Mouse (Mus musculus) adrenal gland, adult 18-20 months (tissue): ENCODE results near the gene Tm9sf1. TPM values are rescaled to one million over a fixed set of nuclear protein-coding genes. Genes with fewer than 3 reads are reported as not detected.
A peak's percentile ranks its signal among the peaks of the same experiment; 100 is the strongest.

Experiments
- DNase-seq, 2 experiments: peaks; one replicate each; pipeline ENCODE4 v3.0.0; 2021 to 2022; ENCODE audit warnings: low spot score in 2 of 2
- total RNA-seq, 2 experiments: library from RNA; stranded (reverse); gene quantifications; 1 replicate in 1 of 2; 2 replicates in 1 of 2; pipeline ENCODE4 v1.2.3; 2021

The Tm9sf1 gene
- total RNA-seq, 2 experiments from 2014 or later, result 70.2 to 84.9 TPM

- no peak for DNase-seq
Observed at GRCm38 (mm10) chr14:55637795-55638194, 5.8 kb downstream of the Tm9sf1 start, which contains the start of gene Gm49378. Gm49378 (minus strand) TSS chr14:55637895.

- DNase-seq, result peak; percentile 81 to 83
Observed at GRCm38 (mm10) chr14:55635523-55636007, 8.0 kb downstream of the Tm9sf1 start, which contains the start of gene Ipo4. Ipo4 (minus strand) TSS chr14:55635957.

- DNase-seq, result no peak
Observed at GRCm38 (mm10) chr14:55634874-55635522, 8.6 kb downstream of the Tm9sf1 start.

GRCm38 (mm10) chr14:55629312-55629711 is 14.3 kb downstream of the Tm9sf1 start:
- peak; percentile 52 to 73 for DNase-seq

GRCm38 (mm10) chr14:55628077-55628827 is 15.4 kb downstream of the Tm9sf1 start:
- no peak for DNase-seq

- no peak for DNase-seq
Observed at GRCm38 (mm10) chr14:55618486-55619195, 25.0 kb downstream of the Tm9sf1 start.

GRCm38 (mm10) chr14:55617822-55618221 is 25.8 kb downstream of the Tm9sf1 start, which contains the start of gene Rec8:
Rec8 (plus strand) TSS chr14:55618037.
- DNase-seq, result no peak

- no peak for DNase-seq
Observed at GRCm38 (mm10) chr14:55616844-55617243, 26.8 kb downstream of the Tm9sf1 start.

- no peak for DNase-seq
Observed at GRCm38 (mm10) chr14:55615876-55616275, 27.7 kb downstream of the Tm9sf1 start.

GRCm38 (mm10) chr14:55614565-55615178 is 28.9 kb downstream of the Tm9sf1 start:
- no peak for DNase-seq

- no peak for DNase-seq
Observed at GRCm38 (mm10) chr14:55613346-55613745, 30.3 kb downstream of the Tm9sf1 start.

GRCm38 (mm10) chr14:55608339-55608738 is 35.3 kb downstream of the Tm9sf1 start:
- no peak for DNase-seq

- DNase-seq, result no peak
Observed at GRCm38 (mm10) chr14:55605743-55606459, 37.7 kb downstream of the Tm9sf1 start.

GRCm38 (mm10) chr14:55604823-55605222 is 38.8 kb downstream of the Tm9sf1 start:
- no peak for DNase-seq

- peak; percentile 86 for DNase-seq
Observed at GRCm38 (mm10) chr14:55603633-55604576, 39.7 kb downstream of the Tm9sf1 start.

- DNase-seq, result no peak
Observed at GRCm38 (mm10) chr14:55603271-55603632, 40.4 kb downstream of the Tm9sf1 start, which contains the start of gene Irf9. Irf9 (plus strand) TSS chr14:55603571.

GRCm38 (mm10) chr14:55598521-55599390 is 44.9 kb downstream of the Tm9sf1 start:
- DNase-seq, result no peak

- no peak for DNase-seq
Observed at GRCm38 (mm10) chr14:55596036-55596690, 47.4 kb downstream of the Tm9sf1 start.
